Mouse (Mus musculus): ENCODE results near the gene Papss2. TPM values are rescaled to one million over a fixed set of nuclear protein-coding genes. Genes with fewer than 3 reads are reported as not detected.

The Papss2 gene
- polyA plus RNA-seq, 1 experiment from 2014 or later, result 5.5 TPM

- DNase-seq (ENCODE audit: low spot score), result peak; percentile 37
- Histone ChIP-seq H3K4me1 (ENCODE audit: control insufficient read depth, insufficient read depth, low read length) (no peaks in the 10 kb centered on the region), H3K9me3 (replicated peaks; ENCODE audit: control insufficient read depth, low read length) (no peaks in the 10 kb centered on the region), H3K27me3 (ENCODE audit: control insufficient read depth, insufficient read depth, low read length) (no peaks in the 10 kb centered on the region), H3K9ac (replicated peaks; ENCODE audit: low read length) (no peak overlapping the region), H3K36me3 (replicated peaks; ENCODE audit: control insufficient read depth, insufficient read depth, low read depth, low read length) (no peaks in the 10 kb centered on the region), H3K4me3 (ENCODE audit: low read depth, low read length) (no peak overlapping the region), H3K4me2 (ENCODE audit: low read depth, low read length) (no peak overlapping the region), H3K27ac (replicated peaks; ENCODE audit: low read depth, low read length) (no peak overlapping the region)
- 18% methylated on average over 1 of the region's 1 CpGs for WGBS
- no peak for ATAC-seq (replicated peaks; ENCODE audit: insufficient number of reproducible peaks, low FRiP score, low TSS enrichment, low read depth)
Measured at GRCm38 (mm10) chr19:32577749-32578148, 17.8 kb upstream of the Papss2 start.

GRCm38 (mm10) chr19:32583091-32583766, 12.4 kb upstream of the Papss2 start:
- Histone ChIP-seq H3K27ac (replicated peaks; ENCODE audit: low read depth, low read length) (no peak overlapping the region), H3K4me3 (ENCODE audit: low read depth, low read length) (no peak overlapping the region), H3K27me3 (ENCODE audit: control insufficient read depth, insufficient read depth, low read length) (no peaks in the 10 kb centered on the region), H3K36me3 (replicated peaks; ENCODE audit: control insufficient read depth, insufficient read depth, low read depth, low read length) (no peaks in the 10 kb centered on the region), H3K9me3 (replicated peaks; ENCODE audit: control insufficient read depth, low read length) (no peaks in the 10 kb centered on the region), H3K4me2 (ENCODE audit: low read depth, low read length) (no peak overlapping the region), H3K9ac (replicated peaks; ENCODE audit: low read length) (no peak overlapping the region), H3K4me1 (ENCODE audit: control insufficient read depth, insufficient read depth, low read length) (no peaks in the 10 kb centered on the region)
- DNase-seq (ENCODE audit: low spot score), result no peak
- WGBS, result 87% methylated on average over 4 of the region's 4 CpGs
- no peak for ATAC-seq (replicated peaks; ENCODE audit: insufficient number of reproducible peaks, low FRiP score, low TSS enrichment, low read depth)

GRCm38 (mm10) chr19:32587727-32588126, 7.9 kb upstream of the Papss2 start:
- Histone ChIP-seq H3K27me3 (ENCODE audit: control insufficient read depth, insufficient read depth, low read length) (no peaks in the 10 kb centered on the region), H3K36me3 (replicated peaks; ENCODE audit: control insufficient read depth, insufficient read depth, low read depth, low read length) (no peaks in the 10 kb centered on the region), H3K4me2 (ENCODE audit: low read depth, low read length) (no peak overlapping the region), H3K9ac (replicated peaks; ENCODE audit: low read length) (no peak overlapping the region), H3K27ac (replicated peaks; ENCODE audit: low read depth, low read length) (no peak overlapping the region), H3K4me3 (ENCODE audit: low read depth, low read length) (no peak overlapping the region), H3K9me3 (replicated peaks; ENCODE audit: control insufficient read depth, low read length) (no peaks in the 10 kb centered on the region), H3K4me1 (ENCODE audit: control insufficient read depth, insufficient read depth, low read length) (no peaks in the 10 kb centered on the region)
- WGBS, result 69% methylated on average over 6 of the region's 6 CpGs
- DNase-seq (ENCODE audit: low spot score) (no peak), ATAC-seq (replicated peaks; ENCODE audit: insufficient number of reproducible peaks, low FRiP score, low TSS enrichment, low read depth) (no peak)

GRCm38 (mm10) chr19:32592749-32593148, 2.8 kb upstream of the Papss2 start:
- H3K9ac ChIP-seq (replicated peaks; ENCODE audit: low read length), result no peak overlapping the region
- no peaks in the 10 kb centered on the region for H3K36me3 ChIP-seq (replicated peaks; ENCODE audit: control insufficient read depth, insufficient read depth, low read depth, low read length)
- H3K4me1 ChIP-seq (ENCODE audit: control insufficient read depth, insufficient read depth, low read length), result no peaks in the 10 kb centered on the region
- H3K27me3 ChIP-seq (ENCODE audit: control insufficient read depth, insufficient read depth, low read length), result peaks cover 8% of the 10 kb centered on the region
- no peak overlapping the region for H3K27ac ChIP-seq (replicated peaks; ENCODE audit: low read depth, low read length)
- no peak overlapping the region for H3K4me3 ChIP-seq (ENCODE audit: low read depth, low read length)
- no peak overlapping the region for H3K4me2 ChIP-seq (ENCODE audit: low read depth, low read length)
- DNase-seq (ENCODE audit: low spot score), result no peak
- no peaks in the 10 kb centered on the region for H3K9me3 ChIP-seq (replicated peaks; ENCODE audit: control insufficient read depth, low read length)
- no peak for ATAC-seq (replicated peaks; ENCODE audit: insufficient number of reproducible peaks, low FRiP score, low TSS enrichment, low read depth)
- 91% methylated on average over 7 of the region's 7 CpGs for WGBS

GRCm38 (mm10) chr19:32593870-32594269, 1.7 kb upstream of the Papss2 start:
- WGBS, result 78% methylated on average over 5 of the region's 5 CpGs
- H3K9ac ChIP-seq (replicated peaks; ENCODE audit: low read length), result no peak overlapping the region
- no peaks in the 10 kb centered on the region for H3K36me3 ChIP-seq (replicated peaks; ENCODE audit: control insufficient read depth, insufficient read depth, low read depth, low read length)
- no peaks in the 10 kb centered on the region for H3K4me1 ChIP-seq (ENCODE audit: control insufficient read depth, insufficient read depth, low read length)
- no peak overlapping the region for H3K4me2 ChIP-seq (ENCODE audit: low read depth, low read length)
- no peak overlapping the region for H3K27ac ChIP-seq (replicated peaks; ENCODE audit: low read depth, low read length)
- peaks cover 8% of the 10 kb centered on the region for H3K27me3 ChIP-seq (ENCODE audit: control insufficient read depth, insufficient read depth, low read length)
- H3K9me3 ChIP-seq (replicated peaks; ENCODE audit: control insufficient read depth, low read length), result no peaks in the 10 kb centered on the region
- ATAC-seq (replicated peaks; ENCODE audit: insufficient number of reproducible peaks, low FRiP score, low TSS enrichment, low read depth), result no peak
- DNase-seq (ENCODE audit: low spot score), result peak; percentile 27
- no peak overlapping the region for H3K4me3 ChIP-seq (ENCODE audit: low read depth, low read length)

- peak overlapping the region; percentile 75 for H3K4me2 ChIP-seq (ENCODE audit: low read depth, low read length)
- H3K27ac ChIP-seq (replicated peaks; ENCODE audit: low read depth, low read length), result no peak overlapping the region
- H3K27me3 ChIP-seq (ENCODE audit: control insufficient read depth, insufficient read depth, low read length), result peaks cover 8% of the 10 kb centered on the region
Measured at GRCm38 (mm10) chr19:32595131-32595505, 472 bp upstream of the Papss2 start.

GRCm38 (mm10) chr19:32599006-32599405, 3.4 kb downstream of the Papss2 start:
- Histone ChIP-seq H3K36me3 (replicated peaks; ENCODE audit: control insufficient read depth, insufficient read depth, low read depth, low read length) (no peaks in the 10 kb centered on the region), H3K9ac (replicated peaks; ENCODE audit: low read length) (no peak overlapping the region), H3K4me3 (ENCODE audit: low read depth, low read length) (no peak overlapping the region), H3K4me1 (ENCODE audit: control insufficient read depth, insufficient read depth, low read length) (no peaks in the 10 kb centered on the region), H3K27ac (replicated peaks; ENCODE audit: low read depth, low read length) (no peak overlapping the region), H3K4me2 (ENCODE audit: low read depth, low read length) (no peak overlapping the region), H3K9me3 (replicated peaks; ENCODE audit: control insufficient read depth, low read length) (no peaks in the 10 kb centered on the region), H3K27me3 (ENCODE audit: control insufficient read depth, insufficient read depth, low read length) (peaks cover 8% of the 10 kb centered on the region)
- 75% methylated on average over 7 of the region's 7 CpGs for WGBS
- no peak for ATAC-seq (replicated peaks; ENCODE audit: insufficient number of reproducible peaks, low FRiP score, low TSS enrichment, low read depth)
- DNase-seq (ENCODE audit: low spot score), result no peak

More at GRCm38 (mm10) chr19:32595131-32595505, 472 bp upstream of the Papss2 start:
- Histone ChIP-seq H3K9ac (replicated peaks; ENCODE audit: low read length) (no peak overlapping the region; the same call in 1 of the 2 replicates), H3K4me1 (ENCODE audit: control insufficient read depth, insufficient read depth, low read length) (no peaks in the 10 kb centered on the region), H3K36me3 (replicated peaks; ENCODE audit: control insufficient read depth, insufficient read depth, low read depth, low read length) (no peaks in the 10 kb centered on the region), H3K4me3 (ENCODE audit: low read depth, low read length) (peak overlapping the region; percentile 41), H3K9me3 (replicated peaks; ENCODE audit: control insufficient read depth, low read length) (no peaks in the 10 kb centered on the region)
- ATAC-seq (replicated peaks; ENCODE audit: insufficient number of reproducible peaks, low FRiP score, low TSS enrichment, low read depth) (peak; percentile 18; the same call in 1 of the 2 replicates), DNase-seq (ENCODE audit: low spot score) (no peak)
- 19% methylated on average over 8 of the region's 8 CpGs for WGBS

GRCm38 (mm10) chr19:32599436-32599835, 3.8 kb downstream of the Papss2 start:
- DNase-seq (ENCODE audit: low spot score) (no peak), ATAC-seq (replicated peaks; ENCODE audit: insufficient number of reproducible peaks, low FRiP score, low TSS enrichment, low read depth) (no peak)
- Histone ChIP-seq H3K9me3 (replicated peaks; ENCODE audit: control insufficient read depth, low read length) (no peaks in the 10 kb centered on the region), H3K4me2 (ENCODE audit: low read depth, low read length) (no peak overlapping the region), H3K27me3 (ENCODE audit: control insufficient read depth, insufficient read depth, low read length) (peaks cover 8% of the 10 kb centered on the region), H3K4me1 (ENCODE audit: control insufficient read depth, insufficient read depth, low read length) (no peaks in the 10 kb centered on the region), H3K9ac (replicated peaks; ENCODE audit: low read length) (no peak overlapping the region), H3K27ac (replicated peaks; ENCODE audit: low read depth, low read length) (no peak overlapping the region), H3K4me3 (ENCODE audit: low read depth, low read length) (no peak overlapping the region), H3K36me3 (replicated peaks; ENCODE audit: control insufficient read depth, insufficient read depth, low read depth, low read length) (no peaks in the 10 kb centered on the region)
- WGBS, result 73% methylated on average over 5 of the region's 5 CpGs

Data from embryonic facial prominence, embryonic 11.5 days (tissue).